Mouse (Mus musculus) forebrain, embryonic 14.5 days (tissue): ENCODE results near the gene Cmtm3. TPM values are rescaled to one million over a fixed set of nuclear protein-coding genes. Genes with fewer than 3 reads are reported as not detected.
"Not testable (repeated sequence)": the region's sequence is repeated elsewhere in the genome, so short reads cannot be mapped to it uniquely, and the experiment has no call there.

ENCODE experiments used
- ATAC-seq: fragments of 200-750 bp; cut with Nextera tagmentation; 2 replicates; pipeline ENCODE4 v1.8.0; 2017; ENCODE audit warnings: mild to moderate bottlenecking, moderate library complexity
- DNase-seq: peaks from one replicate; pipeline ENCODE4 v3.0.0-alpha.2; 2015; ENCODE audit warnings: low spot score
- H3K27ac ChIP-seq: fragments of 300-500 bp; sonication (generic); 2 replicates; pipeline ENCODE4 v1.5.1; 2014; ENCODE audit warnings: low read depth, mild to moderate bottlenecking, control low read depth, low read length, moderate library complexity
- H3K27me3 ChIP-seq: fragments of 300-500 bp; sonication (generic); replicated peaks from 2 replicates; pipeline ENCODE4 v1.6.1; 2014; ENCODE audit warnings: low read length, control low read depth, mixed read lengths; ENCODE audit not compliant: control insufficient read depth, insufficient read depth
- H3K36me3 ChIP-seq: fragments of 300-500 bp; sonication (generic); 2 replicates; pipeline ENCODE4 v1.6.1; 2014; ENCODE audit warnings: low read length, control low read depth; ENCODE audit not compliant: control insufficient read depth, insufficient read depth
- H3K4me1 ChIP-seq: fragments of 300-500 bp; sonication (generic); 2 replicates; pipeline ENCODE4 v1.6.1; 2014; ENCODE audit warnings: antibody characterized with exemption, low read length, control low read depth; ENCODE audit not compliant: control insufficient read depth, insufficient read depth
- H3K4me2 ChIP-seq: fragments of 300-500 bp; sonication (generic); 2 replicates; pipeline ENCODE4 v1.6.1; 2014; ENCODE audit warnings: mild to moderate bottlenecking, control low read depth, low read length
- H3K4me3 ChIP-seq: fragments of 300-500 bp; sonication (generic); 2 replicates; pipeline ENCODE4 v1.5.1; 2014; ENCODE audit warnings: low read depth, low read length, control low read depth
- H3K9ac ChIP-seq: fragments of 300-500 bp; sonication (generic); 2 replicates; pipeline ENCODE4 v1.6.1; 2014; ENCODE audit warnings: mild to moderate bottlenecking, low read length, control low read depth, moderate library complexity
- H3K9me3 ChIP-seq: fragments of 300-500 bp; sonication (generic); replicated peaks from 2 replicates; pipeline ENCODE4 v1.6.1; 2016; ENCODE audit warnings: low read length, control low read depth, mixed read lengths; ENCODE audit not compliant: control insufficient read depth
- WGBS: fragments of 180-500 bp; shearing (Covaris S2); extraction: QIAGEN DNeasy Blood & Tissue Kit; methylation state at CpG from one replicate; pipeline ENCODE4 v1.1.7; 2014; 5-methylcytosine and 5-hydroxymethylcytosine counted together
- polyA plus RNA-seq: library from polyadenylated mRNA; unstranded; fragments of >200 nt; fragmentation: Nextera tagmentation; extraction: Ambion mirVana; gene quantifications from 2 replicates; pipeline ENCODE4 v1.2.1, GENCODE M21; 2014

The Cmtm3 gene
- polyA plus RNA-seq, 1 experiment from 2014 or later: 38.8 TPM

GRCm38 (mm10) chr8:104313311-104313710, 25.9 kb upstream of the Cmtm3 start:
- Histone ChIP-seq H3K36me3 (no peaks in the 10 kb centered on the region), H3K9ac (no peak overlapping the region), H3K4me2 (no peak overlapping the region), H3K9me3 (no peaks in the 10 kb centered on the region), H3K27ac (no peak overlapping the region), H3K4me3 (no peak overlapping the region), H3K27me3 (no peaks in the 10 kb centered on the region), H3K4me1 (no peaks in the 10 kb centered on the region)
- DNase-seq (no peak), ATAC-seq (no peak)
- WGBS: 84% methylated on average over 4 of the region's 4 CpGs

- not testable (repeated sequence) for H3K4me1 ChIP-seq, H3K27ac ChIP-seq, H3K27me3 ChIP-seq, H3K9ac ChIP-seq, DNase-seq, H3K9me3 ChIP-seq, H3K4me3 ChIP-seq, ATAC-seq, H3K4me2 ChIP-seq, H3K36me3 ChIP-seq
- WGBS: 88% methylated on average over 8 of the region's 11 CpGs
Measured at GRCm38 (mm10) chr8:104321267-104321666, 17.9 kb upstream of the Cmtm3 start, which contains the start of gene Gm11020. TSS of gene Gm11020 (plus strand) at chr8:104321567.

- 91% methylated on average over 9 of the region's 12 CpGs for WGBS
- H3K27ac ChIP-seq, DNase-seq, H3K36me3 ChIP-seq, H3K4me1 ChIP-seq, H3K4me3 ChIP-seq, H3K9me3 ChIP-seq, H3K9ac ChIP-seq, ATAC-seq, H3K27me3 ChIP-seq, H3K4me2 ChIP-seq: not testable (repeated sequence)
Measured at GRCm38 (mm10) chr8:104321930-104322329, 17.3 kb upstream of the Cmtm3 start, which contains the start of gene Cmtm2b. TSS of gene Cmtm2b (plus strand) at chr8:104322230.

GRCm38 (mm10) chr8:104332665-104333631, 6.3 kb upstream of the Cmtm3 start:
- H3K27me3 ChIP-seq: no peaks in the 10 kb centered on the region
- WGBS: 80% methylated on average over 5 of the region's 5 CpGs
- H3K4me1 ChIP-seq: no peaks in the 10 kb centered on the region
- no peak for ATAC-seq
- no peaks in the 10 kb centered on the region for H3K9me3 ChIP-seq
- no peak for DNase-seq
- H3K36me3 ChIP-seq: no peaks in the 10 kb centered on the region
- no peak overlapping the region for H3K27ac ChIP-seq
- no peak overlapping the region for H3K4me3 ChIP-seq
- no peak overlapping the region for H3K9ac ChIP-seq
- H3K4me2 ChIP-seq: no peak overlapping the region

- DNase-seq (no peak), ATAC-seq (no peak)
- Histone ChIP-seq H3K9ac (no peak overlapping the region), H3K9me3 (no peaks in the 10 kb centered on the region), H3K4me2 (no peak overlapping the region), H3K36me3 (no peaks in the 10 kb centered on the region), H3K4me3 (no peak overlapping the region), H3K4me1 (no peaks in the 10 kb centered on the region), H3K27ac (no peak overlapping the region), H3K27me3 (no peaks in the 10 kb centered on the region)
- 80% methylated on average over 5 of the region's 5 CpGs for WGBS
Measured at GRCm38 (mm10) chr8:104333786-104334185, 5.4 kb upstream of the Cmtm3 start.

- H3K36me3 ChIP-seq: no peaks in the 10 kb centered on the region
- no peaks in the 10 kb centered on the region for H3K4me1 ChIP-seq
- H3K4me2 ChIP-seq: no peak overlapping the region
- ATAC-seq (no peak), DNase-seq (no peak)
- H3K9me3 ChIP-seq: no peaks in the 10 kb centered on the region
- WGBS: 77% methylated on average over 1 of the region's 1 CpGs
- H3K9ac ChIP-seq: no peak overlapping the region
- no peak overlapping the region for H3K27ac ChIP-seq
- no peaks in the 10 kb centered on the region for H3K27me3 ChIP-seq
- no peak overlapping the region for H3K4me3 ChIP-seq
Measured at GRCm38 (mm10) chr8:104334196-104334595, 5.0 kb upstream of the Cmtm3 start.

GRCm38 (mm10) chr8:104336806-104337205, 2.4 kb upstream of the Cmtm3 start:
- DNase-seq: no peak
- WGBS: 97% methylated on average over 1 of the region's 1 CpGs
- no peak overlapping the region for H3K27ac ChIP-seq

GRCm38 (mm10) chr8:104337890-104338289, 1.3 kb upstream of the Cmtm3 start:
- H3K9ac ChIP-seq: no peak overlapping the region
- no peak overlapping the region for H3K4me3 ChIP-seq
- H3K27ac ChIP-seq: no peak overlapping the region
- no peaks in the 10 kb centered on the region for H3K36me3 ChIP-seq
- no peak overlapping the region for H3K4me2 ChIP-seq
- no peaks in the 10 kb centered on the region for H3K27me3 ChIP-seq
- no peaks in the 10 kb centered on the region for H3K4me1 ChIP-seq
- 49% methylated on average over 3 of the region's 3 CpGs for WGBS
- no peaks in the 10 kb centered on the region for H3K9me3 ChIP-seq
- ATAC-seq: no peak
- DNase-seq: no peak

More at GRCm38 (mm10) chr8:104336806-104337205, 2.4 kb upstream of the Cmtm3 start:
- H3K9me3 ChIP-seq: no peaks in the 10 kb centered on the region
- no peaks in the 10 kb centered on the region for H3K36me3 ChIP-seq
- ATAC-seq: no peak
- H3K4me1 ChIP-seq: no peaks in the 10 kb centered on the region
- no peak overlapping the region for H3K4me3 ChIP-seq
- no peaks in the 10 kb centered on the region for H3K27me3 ChIP-seq
- no peak overlapping the region for H3K4me2 ChIP-seq
- H3K9ac ChIP-seq: no peak overlapping the region

GRCm38 (mm10) chr8:104339983-104340232, 698 bp downstream of the Cmtm3 start:
- H3K27me3 ChIP-seq: no peaks in the 10 kb centered on the region
- WGBS: 2% methylated on average over 6 of the region's 6 CpGs
- peak overlapping the region; percentile 54 for H3K4me3 ChIP-seq
- no peak for DNase-seq
- H3K4me2 ChIP-seq: peak overlapping the region; percentile 80
- ATAC-seq: no peak
- H3K9me3 ChIP-seq: no peaks in the 10 kb centered on the region
- H3K36me3 ChIP-seq: no peaks in the 10 kb centered on the region
- peak overlapping the region; percentile 73 for H3K9ac ChIP-seq
- no peaks in the 10 kb centered on the region for H3K4me1 ChIP-seq
- no peak overlapping the region for H3K27ac ChIP-seq
